Mouse (Mus musculus) brain, embryonic 14.5 days (tissue): ENCODE data around the gene Hdac7. TPM values are rescaled to one million over a fixed set of nuclear protein-coding genes. Genes with fewer than 3 reads are reported as not detected.

Experiments used
- DNase-seq: peaks from one replicate; pipeline ENCODE4 v3.0.0-alpha.2; 2011; ENCODE audit warnings: low read depth
- CTCF ChIP-seq: fragments of 200-500 bp; IDR thresholded peaks from 2 replicates; pipeline ENCODE4 v1.5.1; 2012; ENCODE audit warnings: inconsistent platforms, mild to moderate bottlenecking, moderate library complexity, borderline replicate concordance; ENCODE audit not compliant: insufficient read depth, insufficient read length; ENCODE audit errors: extremely low read depth
- POLR2A ChIP-seq: fragments of 200-500 bp; IDR thresholded peaks from 2 replicates; pipeline ENCODE4 v1.6.1; 2012; ENCODE audit warnings: mild to moderate bottlenecking, inconsistent platforms, borderline replicate concordance; ENCODE audit not compliant: poor library complexity, insufficient read depth, insufficient read length, severe bottlenecking; ENCODE audit errors: extremely low read depth
- polyA plus RNA-seq: library from polyadenylated mRNA; depleted of rRNA; stranded (reverse); fragments of >200 nt; gene quantifications from 2 replicates; pipeline ENCODE4 v1.2.3, GENCODE M21; 2012

Gene Hdac7
- polyA plus RNA-seq, 1 experiment, result 82.1 TPM

- DNase-seq, result no peak
- TF ChIP-seq POLR2A, result no peak
- TF ChIP-seq CTCF, result no peak
Observed at GRCm38 (mm10) chr15:97838395-97838794, 5.9 kb downstream of the Hdac7 start.

GRCm38 (mm10) chr15:97837491-97838061, 6.7 kb downstream of the Hdac7 start:
- DNase-seq, result peak; percentile 60
- no peak for TF ChIP-seq POLR2A
- no peak for TF ChIP-seq CTCF

- DNase-seq, result no peak
- TF ChIP-seq POLR2A, result no peak
- no peak for TF ChIP-seq CTCF
Observed at GRCm38 (mm10) chr15:97836894-97837247, 7.4 kb downstream of the Hdac7 start.

- TF ChIP-seq POLR2A (no peak), CTCF (no peak)
- no peak for DNase-seq
Observed at GRCm38 (mm10) chr15:97836153-97836893, 8.0 kb downstream of the Hdac7 start.

GRCm38 (mm10) chr15:97832764-97833479, 11.4 kb downstream of the Hdac7 start:
- TF ChIP-seq CTCF (no peak), POLR2A (no peak)
- no peak for DNase-seq

- DNase-seq, result no peak
- TF ChIP-seq POLR2A, result no peak
- TF ChIP-seq CTCF, result no peak
Observed at GRCm38 (mm10) chr15:97831987-97832640, 12.2 kb downstream of the Hdac7 start.

- TF ChIP-seq CTCF (no peak), POLR2A (peak; percentile 62)
Observed at GRCm38 (mm10) chr15:97831242-97831986, 12.9 kb downstream of the Hdac7 start.

GRCm38 (mm10) chr15:97830788-97831241, 13.5 kb downstream of the Hdac7 start:
- TF ChIP-seq CTCF (no peak), POLR2A (no peak)
- DNase-seq, result peak; percentile 57

More at GRCm38 (mm10) chr15:97831242-97831986, 12.9 kb downstream of the Hdac7 start:
- peak; percentile 87 for DNase-seq

- DNase-seq, result no peak
- TF ChIP-seq POLR2A (no peak), CTCF (no peak)
Observed at GRCm38 (mm10) chr15:97830253-97830787, 14.0 kb downstream of the Hdac7 start.

- TF ChIP-seq POLR2A, result no peak
- no peak for TF ChIP-seq CTCF
- DNase-seq, result no peak
Observed at GRCm38 (mm10) chr15:97829432-97829831, 14.9 kb downstream of the Hdac7 start.

GRCm38 (mm10) chr15:97828901-97829338, 15.4 kb downstream of the Hdac7 start:
- no peak for DNase-seq

More at GRCm38 (mm10) chr15:97828901-97829338, 15.4 kb downstream of the Hdac7 start:
- TF ChIP-seq CTCF, result no peak
- TF ChIP-seq POLR2A, result no peak
